Comparison of ENCODE assay signal across 9 mouse cellular contexts in genomic region chr13:111789420-111790065, GRCm38 (mm10). TPM values are rescaled to one million over a fixed set of nuclear protein-coding genes. Genes with fewer than 3 reads are reported as not detected.
DNase-seq lines count a peak whose midpoint lies in the region; ATAC-seq lines count a peak whose summit lies in the region.
"Had no signal": no experiment of that assay in that cellular context is flagged by ENCODE, and none has a peak within 500 bp of the region (broad histone marks: within the 10 kb centered on the region; RNA-seq: fewer than 3 reads in every experiment).

No protein-coding gene starts in this region.

- no peak overlapping the region for H3K4me2 ChIP-seq in forebrain, embryonic 15.5 days (replicated peaks)
- H3K4me2 ChIP-seq in midbrain, embryonic 13.5 days (replicated peaks): no peak overlapping the region
- no peak overlapping the region for H3K4me2 ChIP-seq in hindbrain, embryonic 13.5 days
- H3K4me2 ChIP-seq: neural tube, embryonic 12.5 days had no signal

- 44% methylated on average over 9 of the region's 9 CpGs for WGBS in forebrain, embryonic 10.5 days
- WGBS in forebrain, embryonic 15.5 days: 57% methylated on average over 9 of the region's 9 CpGs
- 46% methylated on average over 9 of the region's 9 CpGs for WGBS in midbrain, embryonic 13.5 days
- WGBS in midbrain, embryonic 10.5 days: 51% methylated on average over 9 of the region's 9 CpGs
- 46% methylated on average over 9 of the region's 9 CpGs for WGBS in hindbrain, embryonic 13.5 days

- H3K4me3 ChIP-seq in forebrain, embryonic 10.5 days: no peak overlapping the region
- no peak overlapping the region for H3K4me3 ChIP-seq in forebrain, embryonic 15.5 days
- no peak overlapping the region for H3K4me3 ChIP-seq in midbrain, embryonic 13.5 days (replicated peaks)
- H3K4me3 ChIP-seq in midbrain, embryonic 10.5 days: no peak overlapping the region
- no peak overlapping the region for H3K4me3 ChIP-seq in hindbrain, embryonic 13.5 days
- H3K4me3 ChIP-seq: neural tube, embryonic 12.5 days had no signal

- no peak overlapping the region for H3K9ac ChIP-seq in forebrain, embryonic 15.5 days (replicated peaks)
- H3K9ac ChIP-seq in midbrain, embryonic 13.5 days (replicated peaks): no peak overlapping the region
- H3K9ac ChIP-seq in hindbrain, embryonic 13.5 days: no peak overlapping the region
- H3K9ac ChIP-seq: neural tube, embryonic 12.5 days had no signal

- no peak for DNase-seq in forebrain, embryonic 10.5 days (ENCODE audit: extremely low spot score, low spot score)
- no peak for DNase-seq in midbrain, embryonic 10.5 days (ENCODE audit: low spot score)
- no peak for DNase-seq in left cerebral cortex, adult 8-10 months (ENCODE audit: low spot score in 2 of 2)

- H3K27me3 ChIP-seq in forebrain, embryonic 10.5 days (ENCODE audit: poor library complexity, severe bottlenecking): no peaks in the 10 kb centered on the region
- 0 out of 2 replicates have a peak, but pooled peaks cover 2% of the 10 kb centered on the region for H3K27me3 ChIP-seq in forebrain, embryonic 15.5 days
- H3K27me3 ChIP-seq in midbrain, embryonic 13.5 days: no peaks in the 10 kb centered on the region
- H3K27me3 ChIP-seq in midbrain, embryonic 10.5 days (ENCODE audit: low read depth, poor library complexity, severe bottlenecking): no peaks in the 10 kb centered on the region
- H3K27me3 ChIP-seq in hindbrain, embryonic 13.5 days: no peaks in the 10 kb centered on the region
- H3K27me3 ChIP-seq: neural tube, embryonic 12.5 days had no signal

- H3K27ac ChIP-seq in forebrain, embryonic 10.5 days: peak overlapping the region; percentile 58
- H3K27ac ChIP-seq in forebrain, embryonic 15.5 days (replicated peaks): no peak overlapping the region
- H3K27ac ChIP-seq in midbrain, embryonic 13.5 days: 0 out of 2 replicates have a peak overlapping the region, but pooled peaks have one; percentile 4
- no peak overlapping the region for H3K27ac ChIP-seq in midbrain, embryonic 10.5 days (replicated peaks)
- peak overlapping the region; percentile 23; the same call in 1 of the 2 replicates for H3K27ac ChIP-seq in hindbrain, embryonic 13.5 days
- H3K27ac ChIP-seq: neural tube, embryonic 12.5 days had no signal

- H3K36me3 ChIP-seq in forebrain, embryonic 10.5 days (replicated peaks): no peaks in the 10 kb centered on the region
- H3K36me3 ChIP-seq in forebrain, embryonic 15.5 days: no peaks in the 10 kb centered on the region
- H3K36me3 ChIP-seq in midbrain, embryonic 13.5 days: no peaks in the 10 kb centered on the region
- no peaks in the 10 kb centered on the region for H3K36me3 ChIP-seq in midbrain, embryonic 10.5 days
- no peaks in the 10 kb centered on the region for H3K36me3 ChIP-seq in hindbrain, embryonic 13.5 days
- H3K36me3 ChIP-seq: neural tube, embryonic 12.5 days had no signal

- H3K9me3 ChIP-seq in forebrain, embryonic 10.5 days: no peaks in the 10 kb centered on the region
- no peaks in the 10 kb centered on the region for H3K9me3 ChIP-seq in forebrain, embryonic 15.5 days
- no peaks in the 10 kb centered on the region for H3K9me3 ChIP-seq in midbrain, embryonic 13.5 days
- H3K9me3 ChIP-seq in midbrain, embryonic 10.5 days (replicated peaks): no peaks in the 10 kb centered on the region
- H3K9me3 ChIP-seq in hindbrain, embryonic 13.5 days: no peaks in the 10 kb centered on the region
- H3K9me3 ChIP-seq: neural tube, embryonic 12.5 days had no signal

- ATAC-seq in forebrain, embryonic 15.5 days (replicated peaks): no peak
- no peak for ATAC-seq in midbrain, embryonic 13.5 days
- no peak; the same call in 1 of the 2 replicates for ATAC-seq in hindbrain, embryonic 13.5 days (ENCODE audit: low FRiP score)
- ATAC-seq in megakaryocyte progenitor cell, adult 5-6 weeks (replicated peaks; ENCODE audit: poor library complexity): 0 out of 2 replicates have a peak, but pooled peaks have one; percentile 3
- no peak for ATAC-seq in frontal cortex, adult (ENCODE audit: low TSS enrichment)

- peaks cover 65% of the 10 kb centered on the region for H3K4me1 ChIP-seq in forebrain, embryonic 10.5 days
- H3K4me1 ChIP-seq in forebrain, embryonic 15.5 days: peaks cover 45% of the 10 kb centered on the region
- peaks cover 53% of the 10 kb centered on the region for H3K4me1 ChIP-seq in midbrain, embryonic 13.5 days (replicated peaks)
- peaks cover 55% of the 10 kb centered on the region for H3K4me1 ChIP-seq in midbrain, embryonic 10.5 days
- peaks cover 58% of the 10 kb centered on the region for H3K4me1 ChIP-seq in hindbrain, embryonic 13.5 days (replicated peaks)

RNA-seq across cellular contexts. Expression of gene Map3k1, which starts 19.2 kb away (rescaled TPM):
- 13.4 and 13.9 TPM in 2 replicates for polyA plus RNA-seq in forebrain, embryonic 10.5 days (2016; fragmentation: Nextera tagmentation; extraction: Ambion mirVana)
- 9.8 and 9.9 TPM in 2 replicates for polyA plus RNA-seq in forebrain, embryonic 15.5 days (2015; fragmentation: Nextera tagmentation; extraction: Ambion mirVana)
- polyA plus RNA-seq in midbrain, embryonic 13.5 days (2015; fragmentation: Nextera tagmentation; extraction: Ambion mirVana): 12.0 and 12.6 TPM in 2 replicates
- polyA plus RNA-seq in midbrain, embryonic 10.5 days (2016; fragmentation: Nextera tagmentation; extraction: Ambion mirVana): 10.5 and 10.7 TPM in 2 replicates
- 12.0 and 13.2 TPM in 2 replicates for polyA plus RNA-seq in hindbrain, embryonic 13.5 days (2015; fragmentation: Nextera tagmentation; extraction: Ambion mirVana)
- 26.7 and 32.2 TPM in 2 replicates for total RNA-seq in megakaryocyte progenitor cell, adult 5-6 weeks (2015)
- total RNA-seq in megakaryocyte progenitor cell, adult 5-6 weeks (2017): 26.2 and 33.4 TPM in 2 replicates
- 10 to 100 TPM in 3 of 4 experiments, 1 to 10 TPM in 1; 8.5 to 13.2 (median 12.0) TPM for total RNA-seq in left cerebral cortex, adult 8-10 months (2022)

Comparison
In these comparisons a context has a peak if more than half of its experiments do, and no peak if none do; other contexts are left out.
1. H3K27ac ChIP-seq: peak in forebrain, embryonic 10.5 days (single experiment), midbrain, embryonic 13.5 days (single experiment) and hindbrain, embryonic 13.5 days (single experiment); none in forebrain, embryonic 15.5 days (single experiment) and midbrain, embryonic 10.5 days (single experiment).